Mouse (Mus musculus): ENCODE data around the gene Mapk12.

Mapk12 gene

GRCm38 (mm10) chr15:89098616-89099015, 41.9 kb downstream of the Mapk12 start:
- no peak for DNase-seq (ENCODE audit: low spot score in 2 of 2)

DNA sequence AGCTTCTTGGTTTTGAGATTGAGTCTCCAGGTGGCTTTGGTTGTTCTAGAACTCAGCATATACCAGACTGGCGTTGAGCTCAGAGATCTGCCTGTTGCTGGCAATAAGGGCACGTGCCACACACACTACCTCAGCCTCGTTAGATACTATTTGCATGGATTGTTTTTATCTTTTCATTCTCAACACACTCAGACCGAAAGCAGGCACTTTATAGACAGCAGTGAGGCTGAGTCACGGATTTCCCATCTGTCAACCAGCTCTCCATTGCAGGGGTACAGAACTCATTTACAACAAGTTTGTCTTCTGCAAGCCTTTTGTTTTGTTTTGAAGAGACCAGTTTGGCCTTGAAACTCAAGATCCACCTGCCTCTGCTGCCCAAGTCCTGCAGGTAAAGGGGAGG, 43.1 kb downstream of the Mapk12 start:
- DNase-seq (ENCODE audit: low spot score in 2 of 2), result peak in 1 of 2 experiments; percentile 34

- DNase-seq (ENCODE audit: low spot score in 2 of 2), result no peak
Measured at GRCm38 (mm10) chr15:89092181-89092580, 48.3 kb downstream of the Mapk12 start.

DNA sequence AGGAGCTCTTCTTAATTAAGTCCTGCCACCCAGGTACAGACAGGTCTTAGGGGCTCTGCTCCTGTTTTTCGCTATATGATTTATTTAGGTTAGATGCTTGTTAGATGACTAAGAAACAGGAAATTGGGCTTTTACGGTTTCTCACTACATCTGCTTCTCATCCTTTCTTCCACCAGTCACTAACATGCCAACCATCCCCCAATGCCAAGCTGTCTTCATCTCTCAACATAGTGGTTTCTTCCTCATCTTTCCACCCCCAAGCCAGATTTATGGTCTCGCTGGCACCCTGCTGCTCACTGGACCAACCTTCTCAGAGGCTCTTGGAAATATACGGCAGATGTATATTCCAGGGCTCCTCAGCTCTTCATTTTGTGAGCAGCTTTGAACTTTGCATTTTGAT, 49.8 kb downstream of the Mapk12 start:
- DNase-seq (ENCODE audit: low spot score in 2 of 2), result no peak

DNA sequence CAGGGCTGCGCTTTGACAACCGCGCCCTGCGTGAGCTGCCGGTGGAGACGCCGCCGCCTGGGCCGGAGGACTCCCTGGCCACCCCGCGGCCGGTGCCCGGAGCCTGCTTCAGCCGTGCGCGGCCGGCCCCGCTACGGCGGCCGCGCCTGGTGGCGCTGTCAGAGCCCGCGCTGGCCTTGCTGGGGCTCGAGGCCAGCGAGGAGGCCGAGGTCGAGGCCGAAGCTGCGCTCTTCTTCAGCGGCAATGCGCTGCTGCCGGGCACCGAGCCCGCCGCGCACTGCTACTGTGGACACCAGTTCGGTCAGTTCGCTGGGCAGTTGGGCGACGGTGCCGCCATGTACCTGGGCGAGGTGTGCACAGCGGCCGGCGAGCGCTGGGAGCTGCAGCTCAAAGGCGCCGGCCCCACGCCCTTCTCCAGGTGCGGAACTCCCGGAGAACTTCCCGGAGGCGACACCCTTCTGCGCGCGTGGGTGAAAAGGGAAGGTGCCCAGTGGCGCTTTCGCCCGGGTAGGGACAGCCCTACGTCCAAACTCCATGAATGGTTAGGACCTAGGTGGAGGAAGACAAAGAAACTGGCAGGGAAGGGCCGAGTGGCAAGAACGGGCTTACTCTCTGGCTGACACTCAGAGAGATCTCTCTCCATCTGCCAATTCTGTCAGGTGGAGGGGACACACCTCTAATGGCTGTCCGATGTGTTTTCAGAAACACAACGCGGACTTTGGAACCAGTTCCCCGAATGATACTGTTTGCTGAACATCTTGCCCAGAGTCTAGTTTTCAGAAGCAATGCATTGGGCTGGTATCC, 51.1 kb downstream of the Mapk12 start:
- DNase-seq (ENCODE audit: low spot score in 2 of 2), result no peak

GRCm38 (mm10) chr15:89088607-89089247, 51.8 kb downstream of the Mapk12 start, which contains the start of gene Selenoo:
Gene Selenoo, plus strand, starts transcription at chr15:89089084.
- DNase-seq (ENCODE audit: low spot score in 2 of 2), result peak; percentile 75 to 89

DNA sequence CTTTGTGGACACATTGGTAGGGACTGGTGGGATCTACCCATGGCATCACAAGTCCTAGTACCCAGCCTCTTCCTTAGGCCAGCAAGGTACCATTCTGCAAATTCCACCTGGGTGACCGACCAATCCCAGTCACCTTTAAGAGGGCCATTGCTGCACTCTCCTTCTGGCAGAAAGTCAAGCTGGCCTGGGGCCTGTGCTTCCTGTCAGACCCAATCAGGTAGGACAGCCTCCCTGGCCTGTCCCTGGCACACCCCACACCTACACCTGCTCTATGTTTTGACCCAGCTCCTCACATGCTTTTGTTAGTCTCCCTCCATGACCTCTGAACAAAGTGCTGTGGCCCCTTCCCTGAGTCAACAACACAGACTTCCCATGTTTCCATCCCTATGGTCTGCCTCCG, 55.7 kb downstream of the Mapk12 start:
- no peak for DNase-seq (ENCODE audit: low spot score in 2 of 2)

GRCm38 (mm10) chr15:89083906-89084305, 56.6 kb downstream of the Mapk12 start:
- no peak for DNase-seq (ENCODE audit: low spot score in 2 of 2)

Measured in left cerebral cortex, adult 9 months (tissue).